Mouse (Mus musculus) c-Kit-positive CD71-positive TER-119-positive erythroid progenitor cells, embryonic 14.5 days (primary cell): ENCODE data around the gene Cdc42ep2.

Experiments
- DNase-seq: peaks from one replicate; pipeline ENCODE4 v3.0.0-alpha.2; 2013; ENCODE audit warnings: low spot score

The Cdc42ep2 gene

GRCm38 (mm10) chr19:5874391-5874968 lies 50.1 kb downstream of the Cdc42ep2 start:
- DNase-seq = no peak

GRCm38 (mm10) chr19:5872931-5873556 lies 51.6 kb downstream of the Cdc42ep2 start:
- no peak for DNase-seq

DNA sequence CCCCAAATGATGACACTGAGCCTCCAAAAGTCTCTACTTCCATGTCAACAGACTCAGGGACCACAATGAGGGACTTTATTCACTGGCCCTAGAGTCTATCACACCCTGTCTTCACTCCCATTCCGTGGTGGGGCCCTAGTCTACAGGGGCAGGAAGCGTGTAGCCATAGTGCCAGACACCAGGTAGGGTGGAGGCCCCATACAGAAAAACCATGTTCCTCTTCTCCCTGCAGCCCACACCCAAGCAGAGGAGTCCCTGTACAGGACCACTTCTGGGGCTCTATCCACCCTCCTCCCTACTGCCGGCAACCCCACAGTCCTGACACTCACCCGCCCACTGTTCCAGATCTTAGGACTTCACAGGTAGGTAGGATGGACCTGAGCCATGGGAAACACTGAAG lies 52.1 kb downstream of the Cdc42ep2 start:
- DNase-seq = no peak

DNA sequence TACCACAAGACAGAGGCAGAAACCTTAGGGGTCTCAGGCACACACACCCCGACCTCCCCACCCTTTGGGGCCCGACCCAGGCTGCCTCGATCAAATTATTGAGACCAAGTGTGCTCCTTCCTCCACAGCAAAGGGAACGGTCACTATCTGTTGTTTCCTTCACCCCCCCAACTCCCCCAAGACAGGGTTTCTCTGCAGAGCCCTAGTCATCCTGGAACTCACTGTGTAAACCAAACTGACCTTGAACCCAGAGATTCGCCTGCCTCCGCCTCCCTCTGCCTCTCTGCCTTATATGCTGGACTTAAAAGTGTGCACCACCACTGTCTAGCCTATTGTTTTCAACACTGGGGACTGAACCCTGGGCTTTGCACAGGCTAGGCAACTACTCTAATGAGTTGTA lies 52.9 kb downstream of the Cdc42ep2 start:
- no peak for DNase-seq

DNA sequence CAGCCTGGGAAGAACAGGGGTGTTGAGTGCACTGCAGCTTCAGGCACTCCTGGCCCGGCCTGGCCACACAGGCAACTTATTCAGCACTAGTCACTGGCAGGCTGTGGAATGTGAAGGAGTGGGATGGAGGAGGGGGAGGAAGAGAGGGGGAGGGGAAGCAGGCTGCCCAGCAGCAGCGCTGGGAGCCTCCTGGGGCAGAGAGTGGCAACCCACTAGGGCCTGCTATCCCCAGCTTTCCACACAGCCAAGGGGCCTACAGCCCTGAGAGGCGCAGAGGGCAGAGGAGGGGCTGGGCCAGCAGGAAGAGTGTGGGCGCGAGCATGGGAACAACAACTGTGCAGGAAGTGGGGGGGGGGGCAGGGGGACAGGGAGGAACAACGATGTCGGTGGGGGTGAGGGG lies 53.3 kb downstream of the Cdc42ep2 start:
- DNase-seq = no peak

- no peak for DNase-seq
Measured at GRCm38 (mm10) chr19:5868096-5868495, 56.5 kb downstream of the Cdc42ep2 start.
